Mouse (Mus musculus) heart, postnatal 0 days (tissue): ENCODE measurements around the gene Vmn2r96. TPM values are rescaled to one million over a fixed set of nuclear protein-coding genes. Genes with fewer than 3 reads are reported as not detected.

Source experiments
- ATAC-seq: fragments of 200-750 bp; cut with Nextera tagmentation; 2 replicates; pipeline ENCODE4 v1.8.0; 2017; ENCODE audit warnings: low read depth, moderate number of reproducible peaks, moderate library complexity; ENCODE audit not compliant: insufficient read depth
- DNase-seq: peaks from one replicate; pipeline ENCODE4 v3.0.0-alpha.2; 2016; ENCODE audit warnings: low spot score
- H3K27ac ChIP-seq: fragments of 300-500 bp; sonication (generic); 2 replicates; pipeline ENCODE4 v1.5.1; 2014; ENCODE audit warnings: low read depth, mild to moderate bottlenecking
- H3K27me3 ChIP-seq: fragments of 300-500 bp; sonication (generic); 2 replicates; pipeline ENCODE4 v1.6.1; 2014; ENCODE audit warnings: low read length, mixed read lengths; ENCODE audit not compliant: control insufficient read depth, insufficient read depth
- H3K36me3 ChIP-seq: fragments of 300-500 bp; sonication (generic); replicated peaks from 2 replicates; pipeline ENCODE4 v1.6.1; 2014; ENCODE audit warnings: low read length, mixed read lengths; ENCODE audit not compliant: control insufficient read depth, insufficient read depth
- H3K4me1 ChIP-seq: fragments of 300-500 bp; sonication (generic); 2 replicates; pipeline ENCODE4 v1.6.1; 2014; ENCODE audit warnings: antibody characterized with exemption; ENCODE audit not compliant: control insufficient read depth, insufficient read depth
- H3K4me2 ChIP-seq: fragments of 300-500 bp; sonication (generic); 2 replicates; pipeline ENCODE4 v1.6.1; 2014; ENCODE audit warnings: low read depth, mild to moderate bottlenecking, low read length, moderate library complexity
- H3K4me3 ChIP-seq: fragments of 300-500 bp; sonication (generic); 2 replicates; pipeline ENCODE4 v1.5.1; 2014; ENCODE audit warnings: low read depth, low read length
- H3K9ac ChIP-seq: fragments of 300-500 bp; sonication (generic); replicated peaks from 2 replicates; pipeline ENCODE4 v1.6.1; 2014; ENCODE audit warnings: low read depth, low read length, mixed read lengths
- H3K9me3 ChIP-seq: fragments of 300-500 bp; sonication (generic); replicated peaks from 2 replicates; pipeline ENCODE4 v1.6.1; 2016; ENCODE audit warnings: low read length; ENCODE audit not compliant: control insufficient read depth
- CTCF ChIP-seq: IDR thresholded peaks from 2 replicates; pipeline ENCODE4 v1.5.1; 2016; ENCODE audit warnings: antibody characterized with exemption, control low read depth, low read depth
- EP300 ChIP-seq: IDR thresholded peaks from 2 replicates; pipeline ENCODE4 v1.6.1; 2016; ENCODE audit warnings: antibody characterized with exemption, low read depth
- polyA plus RNA-seq: library from polyadenylated mRNA; unstranded; fragments of >200 nt; fragmentation: Nextera tagmentation; extraction: Ambion mirVana; gene quantifications from 2 replicates; pipeline ENCODE4 v1.2.1, GENCODE M21; 2015
- total RNA-seq: library from RNA; depleted of rRNA; stranded (reverse); fragments of >200 nt; gene quantifications from 2 replicates; pipeline ENCODE4 v1.2.3, GENCODE M21; 2014; ENCODE audit warnings: low replicate concordance; rRNA removed

Vmn2r96 gene
- total and polyA plus RNA-seq, 2 experiments from 2014 or later = not detected

GRCm38 (mm10) chr17:18626532-18626931, 53.6 kb downstream of the Vmn2r96 start:
- H3K4me1 ChIP-seq = no peaks in the 10 kb centered on the region
- H3K9ac ChIP-seq = no peak overlapping the region
- H3K36me3 ChIP-seq = no peaks in the 10 kb centered on the region
- no peak overlapping the region for H3K4me2 ChIP-seq
- ATAC-seq = no peak
- TF ChIP-seq EP300 = no peak
- no peak for TF ChIP-seq CTCF
- H3K27ac ChIP-seq = no peak overlapping the region
- peaks cover 3% of the 10 kb centered on the region; the same call in 1 of the 2 replicates for H3K9me3 ChIP-seq
- H3K27me3 ChIP-seq = no peaks in the 10 kb centered on the region
- H3K4me3 ChIP-seq = no peak overlapping the region
- no peak for DNase-seq

Other genes with a start within 250 kb of the Vmn2r96 start
- gene Vmn2r95, start 149.1 kb upstream of the Vmn2r96 start, total RNA-seq = not detected in 2 replicates
- gene Vmn2r95, start 149.1 kb upstream of the Vmn2r96 start, polyA plus RNA-seq = not detected in 2 replicates